Mouse (Mus musculus) layer of hippocampus, postnatal 25 days (tissue): ENCODE data around the gene Agtr2. TPM values are rescaled to one million over a fixed set of nuclear protein-coding genes. Genes with fewer than 3 reads are reported as not detected.
"Not testable (repeated sequence)": the region's sequence is repeated elsewhere in the genome, so short reads cannot be mapped to it uniquely, and the experiment has no call there.

Experiments
- DNase-seq, 2 experiments: peaks; one replicate each; pipeline ENCODE4 v3.0.0; 2022; ENCODE audit warnings: mixed read lengths in 2 of 2, low spot score in 1 of 2; ENCODE audit errors: extremely low spot score in 1 of 2
- total RNA-seq, 2 experiments: library from RNA; stranded (reverse); gene quantifications; 2 replicates each; pipeline ENCODE4 v1.2.3; 2021

The Agtr2 gene
- under 1 TPM; 0.26 to 0.54 TPM for total RNA-seq

DNA sequence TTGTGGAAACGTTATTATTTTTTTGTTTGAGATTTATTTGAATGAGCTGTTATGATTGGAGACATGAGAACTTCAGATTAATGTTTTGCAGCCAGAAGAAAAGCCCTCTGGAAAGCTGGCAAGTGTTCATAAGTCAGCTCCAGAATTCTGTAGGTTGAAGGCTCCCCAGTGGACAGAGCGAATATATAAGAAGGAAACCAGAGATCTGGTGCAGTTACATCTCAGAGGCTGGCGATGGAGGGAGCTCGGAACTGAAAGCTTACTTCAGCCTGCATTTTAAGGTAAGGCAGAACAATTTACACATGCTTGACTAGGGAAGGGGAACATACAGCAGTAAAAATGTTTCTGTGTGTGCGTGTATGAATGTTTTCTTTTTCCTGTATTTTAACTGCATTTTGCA, at the start of gene Agtr2:
TSS of gene Agtr2 (plus strand) at position 131 of the 400 bp plus-strand sequence.
- no peak for DNase-seq

DNA sequence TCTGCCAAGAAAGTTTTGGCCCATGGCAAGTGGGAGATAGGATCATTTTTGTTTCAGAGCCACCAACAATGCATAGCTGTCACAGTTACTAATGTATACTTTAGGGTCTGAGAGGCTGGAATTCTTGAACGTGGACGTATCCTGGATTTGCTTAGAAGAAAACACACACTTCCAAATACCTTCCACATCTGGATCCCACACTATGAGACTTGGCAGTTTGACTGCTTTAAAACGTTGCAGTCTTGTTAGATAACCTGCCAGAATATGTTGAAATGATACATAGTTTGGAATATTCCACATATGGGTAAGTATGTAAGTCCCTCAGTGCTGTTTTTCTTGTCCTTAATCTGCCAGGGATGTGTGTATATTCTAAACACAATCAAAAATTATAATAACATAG, 31.8 kb upstream of the Agtr2 start:
- DNase-seq = no peak

DNA sequence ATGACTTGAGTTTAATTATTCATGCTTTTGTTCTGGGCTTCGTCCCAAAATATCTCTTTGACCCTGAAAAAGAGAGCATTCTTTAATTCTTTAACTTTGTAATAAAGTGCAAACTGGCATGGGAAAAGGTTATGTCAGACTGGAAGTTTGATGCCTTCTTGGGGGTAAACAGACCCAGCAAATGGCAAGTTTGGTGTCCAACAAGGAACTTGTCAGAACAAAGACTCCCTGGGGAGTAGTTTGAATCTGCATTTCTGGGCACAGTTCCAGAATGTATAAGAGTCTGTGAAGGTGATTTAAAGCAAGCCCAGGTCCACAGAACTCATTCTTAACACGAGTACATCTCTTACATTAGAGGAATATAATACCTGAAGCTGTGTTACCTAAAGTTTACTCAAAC, 3.8 kb downstream of the Agtr2 start:
- no peak for DNase-seq

DNA sequence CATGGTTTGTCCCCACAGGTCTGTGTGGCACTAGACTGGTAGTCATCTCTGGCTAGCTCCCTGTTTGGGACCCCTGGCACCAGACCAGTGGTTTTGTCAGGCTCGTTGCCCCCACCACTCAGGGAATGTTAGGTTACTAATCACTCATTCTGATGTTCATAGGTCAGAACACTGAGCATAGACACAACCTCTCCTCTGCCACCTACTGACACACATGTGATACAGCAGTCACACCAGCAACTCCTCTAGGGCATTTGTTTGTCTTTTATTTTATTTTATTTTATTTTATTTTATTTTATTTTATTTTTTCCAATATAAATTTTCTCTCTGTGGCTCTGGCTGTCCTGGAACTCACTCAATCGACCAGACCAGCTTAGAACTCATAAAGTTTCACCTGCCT, 15.9 kb downstream of the Agtr2 start:
- DNase-seq = no peak

DNA sequence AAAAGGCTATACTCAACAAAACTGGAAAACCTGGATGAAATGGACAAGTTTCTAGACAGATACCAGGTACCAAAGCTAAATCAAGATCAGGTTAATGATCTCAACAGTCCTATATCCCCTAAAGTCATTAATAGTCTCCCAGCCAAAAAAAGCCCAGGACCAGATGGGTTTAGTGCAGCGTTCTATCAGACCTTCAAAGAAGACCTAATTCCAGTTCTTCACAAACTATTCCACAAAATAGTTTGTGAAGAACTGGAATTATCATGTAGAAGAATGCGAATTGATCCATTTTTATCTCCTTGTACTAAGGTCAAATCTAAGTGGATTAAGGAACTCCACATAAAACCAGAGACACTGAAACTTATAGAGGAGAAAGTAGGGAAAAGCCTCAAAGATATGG, 23.0 kb downstream of the Agtr2 start:
- DNase-seq = not testable (repeated sequence)

DNA sequence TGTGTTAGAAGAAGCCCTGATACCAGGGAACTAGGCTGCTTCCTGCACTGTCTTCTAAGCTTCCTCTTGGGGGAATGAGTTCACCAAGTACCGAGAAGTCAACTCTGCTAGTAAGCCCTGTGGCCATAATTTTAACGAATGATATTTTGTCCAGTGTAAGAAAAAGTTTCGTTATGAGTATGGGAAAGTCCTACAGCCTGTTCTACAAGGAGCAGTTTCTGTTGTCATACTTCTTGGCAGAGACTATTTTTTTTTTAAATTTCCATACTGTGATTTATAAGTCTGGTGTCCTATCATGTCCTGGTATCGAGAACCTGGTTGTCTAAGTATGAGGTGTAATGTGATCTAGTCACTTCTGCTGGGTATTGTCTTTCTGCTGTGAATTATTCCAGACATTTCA, 38.2 kb downstream of the Agtr2 start:
- DNase-seq = no peak

Other genes with a start within 250 kb of the Agtr2 start
- not detected for gene Slc6a14, start 230.4 kb downstream of the Agtr2 start, total RNA-seq